Mouse (Mus musculus) midbrain, embryonic 12.5 days (tissue): ENCODE results near the gene 4933405L10Rik. TPM values are rescaled to one million over a fixed set of nuclear protein-coding genes. Genes with fewer than 3 reads are reported as not detected.

Experiments used
- ATAC-seq: fragments of 200-750 bp; cut with Nextera tagmentation; 2 replicates; pipeline ENCODE4 v1.8.0; 2017; ENCODE audit warnings: low read depth, moderate TSS enrichment, moderate library complexity; ENCODE audit not compliant: low FRiP score
- H3K27ac ChIP-seq: fragments of 300-500 bp; sonication (generic); replicated peaks from 2 replicates; pipeline ENCODE4 v1.5.1; 2016; ENCODE audit warnings: mild to moderate bottlenecking
- H3K27me3 ChIP-seq: fragments of 300-500 bp; sonication (generic); 2 replicates; pipeline ENCODE4 v1.6.1; 2016; ENCODE audit warnings: mild to moderate bottlenecking
- H3K36me3 ChIP-seq: fragments of 300-500 bp; sonication (generic); 2 replicates; pipeline ENCODE4 v1.6.1; 2016
- H3K4me1 ChIP-seq: fragments of 300-500 bp; sonication (generic); 2 replicates; pipeline ENCODE4 v1.6.1; 2016
- H3K4me2 ChIP-seq: fragments of 300-500 bp; sonication (generic); replicated peaks from 2 replicates; pipeline ENCODE4 v1.6.1; 2016; ENCODE audit warnings: mild to moderate bottlenecking, moderate library complexity
- H3K4me3 ChIP-seq: fragments of 300-500 bp; sonication (generic); 2 replicates; pipeline ENCODE4 v1.5.1; 2016; ENCODE audit warnings: mild to moderate bottlenecking
- H3K9ac ChIP-seq: fragments of 300-500 bp; sonication (generic); replicated peaks from 2 replicates; pipeline ENCODE4 v1.6.1; 2016; ENCODE audit warnings: mild to moderate bottlenecking, moderate library complexity
- H3K9me3 ChIP-seq: fragments of 300-500 bp; sonication (generic); 2 replicates; pipeline ENCODE4 v1.6.1; 2016; ENCODE audit warnings: mild to moderate bottlenecking
- WGBS: fragments of 180-500 bp; shearing (Covaris S2); methylation state at CpG from one replicate; pipeline ENCODE4 v1.1.7; 2016; 5-methylcytosine and 5-hydroxymethylcytosine counted together
- polyA plus RNA-seq: library from polyadenylated mRNA; unstranded; fragments of >200 nt; fragmentation: Nextera tagmentation; extraction: Ambion mirVana; gene quantifications from 2 replicates; pipeline ENCODE4 v1.2.1, GENCODE M21; 2016

4933405L10Rik gene
- polyA plus RNA-seq, 1 experiment from 2014 or later: 0.27 TPM

DNA sequence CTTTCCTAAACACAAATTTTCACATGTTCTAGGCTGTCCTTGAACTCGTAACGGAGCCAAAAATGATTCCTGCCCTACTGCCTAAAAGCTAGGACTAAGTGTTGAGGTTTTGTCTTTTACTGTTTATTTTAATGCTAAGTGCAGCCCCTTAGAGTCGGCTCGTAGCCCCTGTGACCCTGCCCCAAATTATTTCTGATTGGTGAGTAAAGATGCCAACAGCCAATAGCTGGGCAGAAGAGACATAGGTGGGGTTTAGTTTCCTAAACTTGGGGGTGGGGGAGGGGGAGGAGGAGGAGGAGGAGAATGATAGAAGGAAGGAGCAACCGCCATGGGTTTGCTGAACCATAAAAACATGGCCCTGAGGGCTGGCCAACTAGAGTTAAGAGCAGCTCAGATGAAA is 18.3 kb downstream of the 4933405L10Rik start:
- ATAC-seq: no peak
- H3K36me3 ChIP-seq: peaks cover 45% of the 10 kb centered on the region
- H3K27ac ChIP-seq: no peak overlapping the region
- no peak overlapping the region for H3K4me2 ChIP-seq
- H3K4me1 ChIP-seq: no peaks in the 10 kb centered on the region
- no peaks in the 10 kb centered on the region for H3K9me3 ChIP-seq
- H3K4me3 ChIP-seq: no peak overlapping the region
- H3K27me3 ChIP-seq: no peaks in the 10 kb centered on the region
- 86% methylated on average over 5 of the region's 5 CpGs for WGBS
- no peak overlapping the region for H3K9ac ChIP-seq

DNA sequence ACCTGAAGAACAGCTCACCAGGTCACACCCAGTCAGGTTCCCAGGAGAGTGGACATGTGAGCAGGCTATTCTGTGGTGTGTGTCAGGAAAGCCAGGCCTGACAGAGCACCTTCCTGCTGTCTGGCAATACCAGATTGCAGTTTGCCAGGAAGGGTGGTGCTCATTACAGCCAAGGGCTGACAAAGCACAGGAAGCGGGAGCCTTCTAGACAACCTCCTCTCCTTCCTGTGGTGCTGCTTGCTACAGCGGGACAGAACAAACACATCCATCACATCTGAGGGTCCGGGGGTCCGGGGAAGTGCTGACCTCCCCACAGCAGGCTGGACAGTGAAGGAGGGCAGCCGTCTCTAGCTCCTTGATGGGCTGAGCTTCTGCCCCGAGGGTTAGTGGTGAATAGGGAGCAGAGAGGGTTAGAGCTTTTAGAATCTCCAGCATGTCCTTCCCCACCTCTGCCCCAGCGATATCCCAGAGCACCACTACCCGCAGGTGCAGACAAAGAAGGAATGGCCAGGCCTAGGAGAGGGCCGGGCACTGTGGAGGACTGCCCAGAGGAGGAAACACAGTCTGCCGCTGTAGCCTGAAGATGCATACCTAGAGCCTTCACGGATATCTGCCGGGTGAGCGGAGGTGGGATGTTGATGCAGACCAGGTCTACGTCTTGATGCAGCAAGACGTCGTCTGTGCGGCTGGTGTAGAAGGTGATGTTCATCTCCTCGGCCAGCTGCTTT is 20.1 kb downstream of the 4933405L10Rik start:
- H3K27me3 ChIP-seq: no peaks in the 10 kb centered on the region
- no peaks in the 10 kb centered on the region for H3K4me1 ChIP-seq
- H3K36me3 ChIP-seq: peaks cover 42% of the 10 kb centered on the region
- WGBS: 90% methylated on average over 18 of the region's 18 CpGs
- 0 out of 2 replicates have a peak overlapping the region, but pooled peaks have one; percentile 24 for H3K9ac ChIP-seq
- no peak overlapping the region for H3K4me2 ChIP-seq
- H3K4me3 ChIP-seq: no peak overlapping the region
- H3K27ac ChIP-seq: no peak overlapping the region
- ATAC-seq: no peak
- H3K9me3 ChIP-seq: no peaks in the 10 kb centered on the region

DNA sequence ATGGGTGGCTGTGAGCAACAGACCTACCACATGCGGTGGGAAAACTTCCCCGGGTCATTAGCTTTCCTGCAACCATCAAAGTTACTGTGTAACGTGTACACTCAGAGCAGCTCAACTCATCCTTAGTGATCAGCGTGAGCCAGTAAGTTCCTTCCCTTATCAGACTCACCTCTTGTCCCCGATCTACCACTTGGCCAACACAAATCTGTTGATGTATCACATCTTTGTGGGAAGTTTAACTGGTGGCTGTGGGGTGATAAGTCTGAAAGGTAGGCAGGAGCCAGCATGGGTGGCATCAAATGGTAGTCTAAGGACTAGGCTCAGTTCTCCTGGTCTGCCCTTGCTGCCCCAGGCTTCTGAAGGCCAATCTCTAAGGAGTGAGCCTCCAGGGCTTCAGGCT is 24.7 kb downstream of the 4933405L10Rik start:
- Histone ChIP-seq H3K36me3 (peaks cover 15% of the 10 kb centered on the region), H3K9me3 (no peaks in the 10 kb centered on the region), H3K9ac (no peak overlapping the region), H3K27ac (no peak overlapping the region), H3K4me3 (no peak overlapping the region), H3K27me3 (no peaks in the 10 kb centered on the region), H3K4me1 (no peaks in the 10 kb centered on the region), H3K4me2 (no peak overlapping the region)
- 96% methylated on average over 5 of the region's 5 CpGs for WGBS
- no peak for ATAC-seq

DNA sequence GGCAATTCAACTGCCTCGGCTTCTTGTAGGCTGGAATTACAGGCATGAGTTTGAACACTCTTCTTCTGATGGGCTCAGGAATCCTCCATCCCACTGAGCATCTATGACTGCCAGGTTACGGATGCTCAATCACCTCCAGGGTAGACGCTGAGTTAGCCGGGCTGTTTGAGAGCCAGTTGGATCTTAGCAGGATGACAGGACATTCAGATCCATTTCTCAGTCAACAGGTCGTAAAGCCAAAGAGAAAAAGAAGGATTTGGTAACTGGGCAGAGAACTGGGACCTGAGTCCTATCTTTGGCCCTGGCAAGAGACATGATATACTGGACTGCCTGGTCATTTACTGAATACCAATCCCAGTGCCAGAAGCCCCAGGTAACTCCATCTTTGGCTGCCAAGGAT is 31.8 kb downstream of the 4933405L10Rik start:
- WGBS: 94% methylated on average over 5 of the region's 5 CpGs
- Histone ChIP-seq H3K9me3 (no peaks in the 10 kb centered on the region), H3K27ac (no peak overlapping the region), H3K4me1 (no peaks in the 10 kb centered on the region), H3K4me3 (no peak overlapping the region), H3K4me2 (no peak overlapping the region), H3K27me3 (no peaks in the 10 kb centered on the region), H3K9ac (no peak overlapping the region), H3K36me3 (no peaks in the 10 kb centered on the region)
- no peak for ATAC-seq

DNA sequence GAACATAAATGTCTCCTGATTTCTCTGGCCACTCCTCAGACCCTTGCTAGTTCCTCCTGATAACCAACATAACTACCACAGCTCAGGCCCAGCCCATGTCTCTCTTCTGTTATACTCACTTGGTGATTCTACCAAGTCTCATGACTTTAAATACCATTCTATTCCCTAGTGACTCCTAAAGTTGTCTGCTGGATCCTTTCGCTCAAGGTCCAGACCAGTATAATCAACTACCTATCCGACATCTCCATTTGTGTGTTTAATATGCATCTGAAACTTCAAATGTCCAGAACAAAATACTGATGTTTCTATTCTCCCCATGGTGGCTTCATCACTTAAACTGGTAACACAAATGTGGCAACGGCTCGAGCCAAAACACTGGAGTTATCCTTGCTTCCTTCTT is 35.8 kb downstream of the 4933405L10Rik start:
- Histone ChIP-seq H3K9ac (no peak overlapping the region), H3K4me2 (no peak overlapping the region), H3K4me1 (no peaks in the 10 kb centered on the region), H3K4me3 (no peak overlapping the region), H3K36me3 (no peaks in the 10 kb centered on the region), H3K9me3 (no peaks in the 10 kb centered on the region), H3K27me3 (no peaks in the 10 kb centered on the region), H3K27ac (no peak overlapping the region)
- ATAC-seq: no peak
- 97% methylated on average over 4 of the region's 4 CpGs for WGBS

DNA sequence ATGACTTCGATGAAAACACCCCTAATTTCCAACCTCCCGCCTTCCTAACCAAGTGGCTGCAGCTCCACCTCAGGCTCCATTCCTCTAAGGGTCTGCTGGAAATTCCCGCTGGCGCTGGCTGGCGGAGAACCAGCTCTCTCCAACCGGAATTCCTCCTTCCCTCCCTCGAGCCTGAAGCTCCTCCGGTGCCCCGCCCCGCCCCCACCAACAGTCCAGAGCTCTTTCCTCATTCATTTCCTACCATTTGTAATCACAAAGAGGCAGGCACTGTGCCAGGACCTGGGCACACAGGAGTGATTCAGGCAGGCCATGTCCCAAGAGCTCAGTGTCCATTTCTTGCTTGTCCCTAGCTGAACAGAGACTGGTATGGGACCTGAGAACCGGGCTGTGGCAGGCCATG is 43.2 kb downstream of the 4933405L10Rik start:
- no peaks in the 10 kb centered on the region for H3K27me3 ChIP-seq
- 0 out of 2 replicates have a peak overlapping the region, but pooled peaks have one; percentile 2 for H3K4me3 ChIP-seq
- H3K4me2 ChIP-seq: peak overlapping the region; percentile 18
- no peak overlapping the region; the same call in 1 of the 2 replicates for H3K9ac ChIP-seq
- no peaks in the 10 kb centered on the region for H3K9me3 ChIP-seq
- WGBS: 19% methylated on average over 11 of the region's 11 CpGs
- H3K27ac ChIP-seq: peak overlapping the region; percentile 49; the same call in 1 of the 2 replicates
- no peaks in the 10 kb centered on the region for H3K36me3 ChIP-seq
- H3K4me1 ChIP-seq: peaks cover 27% of the 10 kb centered on the region
- ATAC-seq: no peak

DNA sequence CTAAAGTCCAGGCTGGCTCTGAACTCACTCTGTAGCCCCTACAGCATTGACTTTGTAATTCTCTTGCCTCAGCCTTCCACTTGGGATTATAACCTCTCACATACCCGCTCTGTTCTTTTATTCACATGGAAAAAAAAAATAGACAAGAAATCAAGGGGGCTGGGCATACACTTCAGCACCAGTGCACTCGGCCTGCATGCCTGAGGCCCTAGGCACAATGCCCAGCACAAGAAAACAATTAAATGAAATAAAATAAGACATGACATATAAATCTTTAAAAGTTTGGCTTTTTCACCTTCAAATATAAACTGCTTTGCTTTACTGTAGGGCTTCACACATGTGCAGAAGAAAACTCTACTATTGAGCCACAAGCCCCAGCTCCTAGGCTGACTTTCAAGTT is 46.5 kb downstream of the 4933405L10Rik start:
- no peak for ATAC-seq
- Histone ChIP-seq H3K27me3 (no peaks in the 10 kb centered on the region), H3K4me2 (no peak overlapping the region), H3K9me3 (no peaks in the 10 kb centered on the region), H3K27ac (no peak overlapping the region), H3K36me3 (no peaks in the 10 kb centered on the region), H3K4me1 (peaks cover 38% of the 10 kb centered on the region), H3K9ac (no peak overlapping the region), H3K4me3 (no peak overlapping the region)
- 79% methylated on average over 2 of the region's 2 CpGs for WGBS

DNA sequence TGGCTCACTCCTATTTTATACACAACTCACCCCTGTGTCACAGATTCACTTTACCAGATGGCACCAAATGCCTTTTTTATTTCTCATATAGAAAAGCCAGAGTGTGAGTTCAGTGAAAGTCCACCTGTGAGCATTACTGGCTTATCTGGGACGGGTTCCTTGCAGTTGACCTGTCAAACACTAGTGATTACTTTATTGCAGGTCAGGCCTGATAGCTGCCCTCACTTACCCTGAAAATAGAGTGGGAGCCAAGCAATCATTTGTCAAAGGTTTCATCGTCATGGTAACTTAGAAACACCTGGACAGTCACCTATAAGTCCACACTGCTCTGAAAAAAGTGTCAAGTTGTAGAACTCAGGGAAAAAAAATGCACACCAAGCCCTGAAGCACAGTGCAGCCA is 47.2 kb downstream of the 4933405L10Rik start:
- Histone ChIP-seq H3K4me1 (peaks cover 36% of the 10 kb centered on the region), H3K27ac (no peak overlapping the region), H3K4me3 (no peak overlapping the region), H3K9me3 (no peaks in the 10 kb centered on the region), H3K36me3 (no peaks in the 10 kb centered on the region), H3K4me2 (no peak overlapping the region), H3K9ac (no peak overlapping the region), H3K27me3 (no peaks in the 10 kb centered on the region)
- ATAC-seq: no peak
- 84% methylated on average over 2 of the region's 2 CpGs for WGBS

DNA sequence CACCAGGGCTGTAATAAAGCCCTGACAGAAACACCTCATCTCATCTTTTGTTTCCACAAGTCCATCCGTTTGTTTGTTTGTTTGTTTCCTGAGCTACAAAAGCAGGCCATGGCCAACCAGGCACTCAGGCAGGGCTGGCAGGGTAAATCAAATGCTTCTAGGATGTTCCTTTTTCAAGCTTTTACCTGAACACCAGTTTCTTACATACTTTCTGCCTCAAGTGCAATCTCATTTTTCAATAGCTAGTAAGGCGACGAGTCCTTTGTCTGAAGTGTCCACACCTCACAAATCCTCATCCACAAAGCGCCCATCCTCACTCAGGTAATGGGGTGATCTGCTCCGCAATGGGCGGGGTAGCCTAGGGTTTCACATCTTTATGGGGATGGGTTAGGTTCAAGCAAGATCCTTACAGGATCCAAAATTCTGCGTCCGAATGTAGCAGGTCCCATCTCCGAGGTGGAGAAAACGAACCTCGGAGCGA is 50.4 kb downstream of the 4933405L10Rik start:
- WGBS: 2% methylated on average over 12 of the region's 12 CpGs
- ATAC-seq: no peak; the same call in 1 of the 2 replicates
- Histone ChIP-seq H3K9ac (peak overlapping the region; percentile 89), H3K4me1 (peaks cover 19% of the 10 kb centered on the region), H3K36me3 (no peaks in the 10 kb centered on the region), H3K27me3 (no peaks in the 10 kb centered on the region), H3K4me3 (peak overlapping the region; percentile 84), H3K27ac (peak overlapping the region; percentile 88), H3K4me2 (peak overlapping the region; percentile 75), H3K9me3 (no peaks in the 10 kb centered on the region)

DNA sequence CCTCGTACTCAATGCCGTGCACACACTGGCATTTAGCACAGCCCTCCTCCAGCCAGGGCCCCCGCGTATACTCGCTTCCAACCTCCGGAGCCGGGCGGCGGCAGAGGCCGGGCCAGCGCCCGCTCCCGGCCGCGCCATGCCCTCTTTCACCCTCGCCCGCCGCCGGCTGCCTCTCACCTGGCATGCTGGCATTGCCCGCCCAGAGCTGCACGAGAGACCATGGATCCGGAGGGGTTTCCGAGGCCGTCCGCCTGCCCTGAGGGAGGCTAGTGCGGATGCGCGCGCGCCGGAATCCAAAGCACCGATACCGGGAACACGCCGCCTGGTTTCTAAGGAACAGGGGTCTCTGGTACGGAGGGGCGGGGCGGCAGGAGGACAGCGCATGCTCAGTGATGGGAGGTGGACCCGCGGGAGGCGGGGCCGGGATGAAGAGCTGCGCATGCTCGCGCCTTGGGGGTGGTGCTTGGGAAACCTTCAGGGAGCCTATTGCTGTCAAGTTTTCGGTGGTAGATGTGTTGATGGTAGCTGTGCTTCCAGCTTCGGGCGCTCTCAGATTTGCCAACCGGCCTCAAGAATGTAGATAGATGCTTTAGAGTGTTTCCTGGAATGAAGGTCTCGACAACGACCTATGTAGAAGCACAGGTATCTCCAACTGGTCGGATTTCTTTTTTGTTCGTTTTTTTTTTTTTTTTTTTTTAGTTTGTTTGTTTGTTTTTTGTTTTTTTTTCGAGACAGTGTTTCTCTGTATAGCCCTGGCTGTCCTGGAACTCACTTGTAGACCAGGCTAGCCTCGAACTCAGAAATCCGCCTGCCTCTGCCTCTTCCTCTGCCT is 51.0 kb downstream of the 4933405L10Rik start, which contains the start of gene Gfod2:
TSS of gene Gfod2 (minus strand) at position 388 of the 832 bp plus-strand sequence.
- no peaks in the 10 kb centered on the region for H3K36me3 ChIP-seq
- peaks cover 19% of the 10 kb centered on the region for H3K4me1 ChIP-seq
- peak within 1 kb of the TSS; percentile 75 for H3K4me2 ChIP-seq
- ATAC-seq: peak; percentile 98
- peak within 1 kb of the TSS; percentile 84 for H3K4me3 ChIP-seq
- peak within 1 kb of the TSS; percentile 89 for H3K9ac ChIP-seq
- H3K9me3 ChIP-seq: no peaks in the 10 kb centered on the region
- peak within 1 kb of the TSS; percentile 88 for H3K27ac ChIP-seq
- H3K27me3 ChIP-seq: no peaks in the 10 kb centered on the region
- WGBS: 5% methylated on average over 57 of the region's 57 CpGs
